Mouse (Mus musculus) cerebral cortex, adult 2 months (tissue): ENCODE measurements around the gene Myh3.

Source experiments
- WGBS: fragments of 180-500 bp; shearing (Covaris S2); methylation state at CpG from one replicate; pipeline ENCODE4 v1.1.7; 2018; 5-methylcytosine and 5-hydroxymethylcytosine counted together

Myh3 gene

GRCm38 (mm10) chr11:67077435-67077834 lies 665 bp upstream of the Myh3 start:
- 72% methylated on average over 3 of the region's 3 CpGs for WGBS

GRCm38 (mm10) chr11:67078888-67079287 lies 788 bp downstream of the Myh3 start:
- 96% methylated on average over 6 of the region's 6 CpGs for WGBS

GRCm38 (mm10) chr11:67079740-67080139 lies 1.6 kb downstream of the Myh3 start:
- WGBS, result 66% methylated on average over 11 of the region's 11 CpGs

- 10% methylated on average over 3 of the region's 3 CpGs for WGBS
Observed at GRCm38 (mm10) chr11:67080168-67080567, 2.1 kb downstream of the Myh3 start.

GRCm38 (mm10) chr11:67081125-67081649 lies 3.1 kb downstream of the Myh3 start:
- WGBS, result 16% methylated on average over 10 of the region's 11 CpGs

- WGBS, result 90% methylated on average over 7 of the region's 7 CpGs
Observed at GRCm38 (mm10) chr11:67082188-67082587, 4.1 kb downstream of the Myh3 start.

- 85% methylated on average over 13 of the region's 13 CpGs for WGBS
Observed at GRCm38 (mm10) chr11:67082793-67083192, 4.7 kb downstream of the Myh3 start.

GRCm38 (mm10) chr11:67083239-67083638 lies 5.1 kb downstream of the Myh3 start:
- 69% methylated on average over 6 of the region's 6 CpGs for WGBS

- WGBS, result 49% methylated on average over 32 of the region's 32 CpGs
Observed at GRCm38 (mm10) chr11:67083712-67084340, 5.7 kb downstream of the Myh3 start.

GRCm38 (mm10) chr11:67085489-67085888 lies 7.4 kb downstream of the Myh3 start:
- 3% methylated on average over 6 of the region's 6 CpGs for WGBS

GRCm38 (mm10) chr11:67086467-67087164 lies 8.5 kb downstream of the Myh3 start:
- WGBS, result 72% methylated on average over 9 of the region's 9 CpGs

GRCm38 (mm10) chr11:67087225-67087624 lies 9.1 kb downstream of the Myh3 start:
- WGBS, result 91% methylated on average over 12 of the region's 12 CpGs

- WGBS, result 72% methylated on average over 12 of the region's 12 CpGs
Observed at GRCm38 (mm10) chr11:67092354-67092753, 14.3 kb downstream of the Myh3 start.

- 80% methylated on average over 9 of the region's 9 CpGs for WGBS
Observed at GRCm38 (mm10) chr11:67093201-67093600, 15.1 kb downstream of the Myh3 start.

- 97% methylated on average over 5 of the region's 5 CpGs for WGBS
Observed at GRCm38 (mm10) chr11:67093652-67094051, 15.6 kb downstream of the Myh3 start.

GRCm38 (mm10) chr11:67094470-67094869 lies 16.4 kb downstream of the Myh3 start:
- 82% methylated on average over 29 of the region's 29 CpGs for WGBS

GRCm38 (mm10) chr11:67097709-67098108 lies 19.6 kb downstream of the Myh3 start:
- 73% methylated on average over 10 of the region's 10 CpGs for WGBS

- WGBS, result 52% methylated on average over 11 of the region's 11 CpGs
Observed at GRCm38 (mm10) chr11:67098427-67098826, 20.3 kb downstream of the Myh3 start.

- 95% methylated on average over 16 of the region's 16 CpGs for WGBS
Observed at GRCm38 (mm10) chr11:67099241-67099640, 21.1 kb downstream of the Myh3 start.

GRCm38 (mm10) chr11:67100169-67100568 lies 22.1 kb downstream of the Myh3 start:
- whole genome bisulfite sequencing, result 30% methylated on average over 6 of the region's 6 CpGs

GRCm38 (mm10) chr11:67101713-67102112 lies 23.6 kb downstream of the Myh3 start:
- 22% methylated on average over 8 of the region's 8 CpGs for WGBS

- 78% methylated on average over 9 of the region's 9 CpGs for WGBS
Observed at GRCm38 (mm10) chr11:67103256-67103655, 25.2 kb downstream of the Myh3 start.

GRCm38 (mm10) chr11:67104242-67104641 lies 26.1 kb downstream of the Myh3 start:
- 65% methylated on average over 1 of the region's 1 CpGs for WGBS
